In the genomic region with DNA sequence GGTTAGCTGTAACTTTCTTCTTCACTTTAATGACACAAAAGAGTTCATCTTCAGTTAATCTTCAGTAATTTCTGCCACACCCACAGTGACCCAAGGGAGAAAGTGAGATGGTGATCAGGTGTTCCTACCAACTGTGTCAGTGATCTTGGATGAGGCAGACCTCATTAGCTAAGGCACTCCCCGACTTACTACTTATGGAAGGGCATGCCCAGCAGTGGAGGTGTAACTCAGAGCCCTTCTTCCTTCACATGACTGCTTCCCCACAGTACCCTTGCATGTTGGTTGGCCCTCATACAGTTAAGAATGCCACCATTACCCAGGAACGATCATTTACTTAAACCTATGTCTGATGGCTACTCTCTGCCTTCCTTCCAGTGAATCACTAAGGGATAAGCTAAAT, we compare ENCODE assay signal across 36 mouse cellular contexts. TPM values are rescaled to one million over a fixed set of nuclear protein-coding genes. Genes with fewer than 3 reads are reported as not detected.
"Had no signal": no experiment of that assay in that cellular context is flagged by ENCODE, and none has a peak within 500 bp of the region (broad histone marks: within the 10 kb centered on the region; RNA-seq: fewer than 3 reads in every experiment).

No protein-coding gene starts in this region.

- H3K4me1 ChIP-seq: heart, embryonic 12.5 days; intestine, embryonic 15.5 days had no signal

- DNase-seq: heart, postnatal 10 days; heart, postnatal 14 days; heart, postnatal 36 days; kidney, adult 11 months; kidney, adult 18-20 months; kidney, adult 2 months; kidney, adult 8-10 months; kidney, adult 9 months; kidney, postnatal 10 days; kidney, postnatal 14 days; kidney, postnatal 25 days; kidney, postnatal 36 days; kidney, postnatal 4 days; layer of hippocampus, adult 9-11 months; layer of hippocampus, postnatal 36 days had no signal

- H3K4me2 ChIP-seq: heart, embryonic 11.5 days; heart, embryonic 12.5 days; heart, embryonic 13.5 days; heart, embryonic 15.5 days; hindbrain, embryonic 12.5 days; hindbrain, embryonic 13.5 days; hindbrain, embryonic 14.5 days; hindbrain, embryonic 15.5 days; intestine, embryonic 15.5 days; kidney, embryonic 15.5 days had no signal

- H3K9ac ChIP-seq: heart, embryonic 12.5 days; heart, embryonic 13.5 days; heart, embryonic 15.5 days; hindbrain, embryonic 12.5 days; hindbrain, embryonic 13.5 days; hindbrain, embryonic 14.5 days; hindbrain, embryonic 15.5 days; intestine, embryonic 15.5 days; kidney, embryonic 15.5 days had no signal

- H3K27me3 ChIP-seq: hindbrain, embryonic 15.5 days had no signal

- H3K36me3 ChIP-seq: heart, embryonic 10.5 days; heart, embryonic 12.5 days; heart, embryonic 13.5 days; heart, embryonic 15.5 days; hindbrain, embryonic 10.5 days; hindbrain, embryonic 12.5 days; hindbrain, embryonic 13.5 days; hindbrain, embryonic 15.5 days; intestine, embryonic 15.5 days; kidney, embryonic 15.5 days had no signal

- H3K4me3 ChIP-seq: heart, embryonic 10.5 days; heart, embryonic 12.5 days; heart, embryonic 13.5 days; heart, embryonic 15.5 days; hindbrain, embryonic 10.5 days; hindbrain, embryonic 12.5 days; hindbrain, embryonic 13.5 days; hindbrain, embryonic 15.5 days; intestine, embryonic 15.5 days; kidney, embryonic 15.5 days; layer of hippocampus, adult 2 months; left cerebral cortex, adult 2 months had no signal

- H3K27ac ChIP-seq: heart, embryonic 10.5 days; heart, embryonic 13.5 days; heart, embryonic 15.5 days; hindbrain, embryonic 10.5 days; hindbrain, embryonic 12.5 days; hindbrain, embryonic 13.5 days; hindbrain, embryonic 14.5 days; hindbrain, embryonic 15.5 days; hindbrain, postnatal 0 days; intestine, embryonic 15.5 days; kidney, embryonic 15.5 days; kidney, postnatal 0 days; left cerebral cortex, adult 2 months had no signal

- ATAC-seq: hindbrain, embryonic 16.5 days; hindbrain, postnatal 0 days; inflammation-experienced regulatory T-cells, adult 6 months; intestine, embryonic 15.5 days; intestine, embryonic 16.5 days; intestine, postnatal 0 days had no signal

- H3K9me3 ChIP-seq: heart, embryonic 10.5 days; heart, embryonic 12.5 days; heart, embryonic 13.5 days; heart, embryonic 15.5 days; hindbrain, embryonic 10.5 days; hindbrain, embryonic 12.5 days; hindbrain, embryonic 13.5 days; hindbrain, embryonic 15.5 days; intestine, embryonic 15.5 days; kidney, embryonic 15.5 days had no signal

RNA-seq across cellular contexts. Expression of a gene that starts 25.6 kb away (rescaled TPM):
- total RNA-seq: hematopoietic stem cell, adult 5-6 weeks had no signal
